Mouse (Mus musculus): ENCODE measurements around the gene Rabep1. TPM values are rescaled to one million over a fixed set of nuclear protein-coding genes. Genes with fewer than 3 reads are reported as not detected.

The Rabep1 gene
- polyA plus RNA-seq, 1 experiment from 2014 or later: 50.3 TPM

DNA sequence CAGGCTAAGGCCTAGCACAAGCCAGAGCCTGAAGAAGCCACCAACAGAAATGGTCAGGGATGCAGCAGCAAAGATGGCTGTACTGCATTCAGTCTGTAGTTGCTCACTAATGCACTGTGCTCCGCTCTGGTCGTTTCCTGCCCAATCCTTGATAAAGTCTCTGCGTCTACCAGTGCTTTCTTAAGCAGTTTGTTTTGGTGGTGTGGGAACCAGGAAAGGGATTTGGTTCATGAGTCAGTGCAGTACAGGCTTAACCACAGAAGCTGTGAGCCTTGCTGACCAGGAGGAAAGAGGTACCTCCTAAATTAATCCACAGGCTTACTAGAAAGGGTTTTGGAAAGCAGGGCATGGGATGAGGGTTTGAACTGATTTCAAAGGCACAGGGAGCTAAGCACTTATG is 36.5 kb upstream of the Rabep1 start:
- H3K9ac ChIP-seq (ENCODE audit: low read length): no peak overlapping the region
- no peak for ATAC-seq
- H3K4me2 ChIP-seq (ENCODE audit: low read length): no peak overlapping the region
- H3K4me1 ChIP-seq (ENCODE audit: control insufficient read depth, insufficient read depth, low read length): no peaks in the 10 kb centered on the region
- H3K4me3 ChIP-seq (ENCODE audit: low read depth, low read length): no peak overlapping the region
- H3K27me3 ChIP-seq (replicated peaks; ENCODE audit: control insufficient read depth, insufficient read depth, low read length): no peaks in the 10 kb centered on the region
- no peak overlapping the region for H3K27ac ChIP-seq (ENCODE audit: low read depth, low read length)
- H3K9me3 ChIP-seq (replicated peaks; ENCODE audit: control insufficient read depth, low read length): no peaks in the 10 kb centered on the region
- WGBS: 76% methylated on average over 3 of the region's 3 CpGs
- no peaks in the 10 kb centered on the region for H3K36me3 ChIP-seq (ENCODE audit: control insufficient read depth, insufficient read depth, low read length)
- no peak for DNase-seq (ENCODE audit: low spot score)

DNA sequence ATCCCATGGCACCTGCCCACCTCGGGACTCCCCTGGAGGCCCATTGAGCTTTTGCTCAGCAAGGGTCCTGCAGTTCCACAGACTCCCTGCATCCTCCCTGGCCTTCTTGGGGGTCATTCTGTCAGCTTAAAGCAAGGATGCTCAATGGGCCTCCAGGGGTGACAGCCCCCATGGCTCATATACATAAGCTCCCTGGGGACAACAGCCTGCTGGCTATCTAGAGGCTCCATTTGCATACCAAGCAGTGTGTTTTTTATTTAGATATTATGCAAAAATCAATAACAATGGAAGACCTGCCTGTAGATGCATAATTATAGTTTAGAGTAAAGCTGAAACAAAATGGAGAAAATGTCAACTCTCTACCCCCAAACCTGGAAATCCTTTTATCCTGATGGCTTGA is 35.6 kb upstream of the Rabep1 start:
- Histone ChIP-seq H3K4me3 (ENCODE audit: low read depth, low read length) (no peak overlapping the region), H3K27ac (ENCODE audit: low read depth, low read length) (no peak overlapping the region), H3K36me3 (ENCODE audit: control insufficient read depth, insufficient read depth, low read length) (no peaks in the 10 kb centered on the region), H3K9ac (ENCODE audit: low read length) (no peak overlapping the region), H3K27me3 (replicated peaks; ENCODE audit: control insufficient read depth, insufficient read depth, low read length) (no peaks in the 10 kb centered on the region), H3K9me3 (replicated peaks; ENCODE audit: control insufficient read depth, low read length) (no peaks in the 10 kb centered on the region), H3K4me1 (ENCODE audit: control insufficient read depth, insufficient read depth, low read length) (no peaks in the 10 kb centered on the region), H3K4me2 (ENCODE audit: low read length) (no peak overlapping the region)
- 18% methylated on average over 1 of the region's 1 CpGs for WGBS
- DNase-seq (ENCODE audit: low spot score): no peak
- no peak for ATAC-seq

- Histone ChIP-seq H3K4me2 (ENCODE audit: low read length) (no peak overlapping the region), H3K9me3 (replicated peaks; ENCODE audit: control insufficient read depth, low read length) (no peaks in the 10 kb centered on the region), H3K27me3 (replicated peaks; ENCODE audit: control insufficient read depth, insufficient read depth, low read length) (no peaks in the 10 kb centered on the region), H3K9ac (ENCODE audit: low read length) (no peak overlapping the region), H3K36me3 (ENCODE audit: control insufficient read depth, insufficient read depth, low read length) (no peaks in the 10 kb centered on the region), H3K4me1 (ENCODE audit: control insufficient read depth, insufficient read depth, low read length) (no peaks in the 10 kb centered on the region), H3K27ac (ENCODE audit: low read depth, low read length) (no peak overlapping the region), H3K4me3 (ENCODE audit: low read depth, low read length) (no peak overlapping the region)
- no peak for DNase-seq (ENCODE audit: low spot score)
- 87% methylated on average over 5 of the region's 5 CpGs for WGBS
- no peak for ATAC-seq
These were observed 33.5 kb upstream of the Rabep1 start for GRCm38 (mm10) chr11:70811041-70811440.

GRCm38 (mm10) chr11:70811471-70812240 is 32.9 kb upstream of the Rabep1 start:
- ATAC-seq: no peak

DNA sequence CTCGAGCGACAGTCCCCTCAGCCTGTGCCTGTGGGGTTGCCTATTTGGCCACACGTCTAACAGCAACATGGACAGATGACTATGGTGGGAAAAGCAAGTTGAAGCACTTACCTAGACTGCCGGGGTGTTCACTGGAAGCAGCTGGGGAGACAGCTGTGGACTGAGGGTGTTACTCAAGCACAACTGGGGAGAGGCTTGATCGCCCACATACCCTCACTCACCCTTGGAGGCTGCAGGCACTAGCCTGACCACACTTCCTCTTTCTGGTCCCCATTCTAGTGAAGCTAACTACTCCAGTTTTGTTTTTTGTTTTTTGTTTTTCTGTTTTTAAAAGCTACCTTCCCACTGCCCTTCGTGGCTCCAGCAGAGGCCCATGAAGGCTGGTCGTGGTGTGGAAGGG is 32.2 kb upstream of the Rabep1 start, which contains the start of gene Scimp:
Gene Scimp (minus strand): TSS at position 222 of the 400 bp plus-strand sequence.
- H3K4me1 ChIP-seq (ENCODE audit: control insufficient read depth, insufficient read depth, low read length): no peaks in the 10 kb centered on the region
- no peak within 1 kb of the TSS for H3K27ac ChIP-seq (ENCODE audit: low read depth, low read length)
- 85% methylated on average over 7 of the region's 7 CpGs for WGBS
- H3K9ac ChIP-seq (ENCODE audit: low read length): no peak within 1 kb of the TSS
- H3K4me2 ChIP-seq (ENCODE audit: low read length): no peak within 1 kb of the TSS
- H3K36me3 ChIP-seq (ENCODE audit: control insufficient read depth, insufficient read depth, low read length): no peaks in the 10 kb centered on the region
- H3K4me3 ChIP-seq (ENCODE audit: low read depth, low read length): no peak within 1 kb of the TSS
- no peaks in the 10 kb centered on the region for H3K9me3 ChIP-seq (replicated peaks; ENCODE audit: control insufficient read depth, low read length)
- DNase-seq (ENCODE audit: low spot score) (no peak), ATAC-seq (no peak)
- no peaks in the 10 kb centered on the region for H3K27me3 ChIP-seq (replicated peaks; ENCODE audit: control insufficient read depth, insufficient read depth, low read length)

More at GRCm38 (mm10) chr11:70811471-70812240, 32.9 kb upstream of the Rabep1 start:
- H3K27me3 ChIP-seq (replicated peaks; ENCODE audit: control insufficient read depth, insufficient read depth, low read length): no peaks in the 10 kb centered on the region
- peak; percentile 15 for DNase-seq (ENCODE audit: low spot score)
- H3K27ac ChIP-seq (ENCODE audit: low read depth, low read length): no peak overlapping the region
- 69% methylated on average over 13 of the region's 13 CpGs for WGBS
- H3K4me1 ChIP-seq (ENCODE audit: control insufficient read depth, insufficient read depth, low read length): no peaks in the 10 kb centered on the region
- H3K36me3 ChIP-seq (ENCODE audit: control insufficient read depth, insufficient read depth, low read length): no peaks in the 10 kb centered on the region
- no peak overlapping the region for H3K9ac ChIP-seq (ENCODE audit: low read length)
- no peak overlapping the region for H3K4me2 ChIP-seq (ENCODE audit: low read length)
- no peaks in the 10 kb centered on the region for H3K9me3 ChIP-seq (replicated peaks; ENCODE audit: control insufficient read depth, low read length)
- no peak overlapping the region for H3K4me3 ChIP-seq (ENCODE audit: low read depth, low read length)

- Histone ChIP-seq H3K9ac (ENCODE audit: low read length) (no peak overlapping the region), H3K4me3 (ENCODE audit: low read depth, low read length) (no peak overlapping the region), H3K4me2 (ENCODE audit: low read length) (no peak overlapping the region), H3K27me3 (replicated peaks; ENCODE audit: control insufficient read depth, insufficient read depth, low read length) (no peaks in the 10 kb centered on the region), H3K4me1 (ENCODE audit: control insufficient read depth, insufficient read depth, low read length) (no peaks in the 10 kb centered on the region), H3K36me3 (ENCODE audit: control insufficient read depth, insufficient read depth, low read length) (no peaks in the 10 kb centered on the region), H3K27ac (ENCODE audit: low read depth, low read length) (no peak overlapping the region), H3K9me3 (replicated peaks; ENCODE audit: control insufficient read depth, low read length) (no peaks in the 10 kb centered on the region)
- WGBS: 86% methylated on average over 8 of the region's 8 CpGs
- DNase-seq (ENCODE audit: low spot score) (no peak), ATAC-seq (no peak)
These were observed 29.5 kb upstream of the Rabep1 start for GRCm38 (mm10) chr11:70815071-70815470.

- no peaks in the 10 kb centered on the region for H3K36me3 ChIP-seq (ENCODE audit: control insufficient read depth, insufficient read depth, low read length)
- no peaks in the 10 kb centered on the region for H3K27me3 ChIP-seq (replicated peaks; ENCODE audit: control insufficient read depth, insufficient read depth, low read length)
- no peak overlapping the region for H3K27ac ChIP-seq (ENCODE audit: low read depth, low read length)
- no peak overlapping the region for H3K4me3 ChIP-seq (ENCODE audit: low read depth, low read length)
- WGBS: 26% methylated on average over 6 of the region's 6 CpGs
- ATAC-seq (no peak), DNase-seq (ENCODE audit: low spot score) (peak; percentile 80)
- no peaks in the 10 kb centered on the region for H3K4me1 ChIP-seq (ENCODE audit: control insufficient read depth, insufficient read depth, low read length)
- H3K9me3 ChIP-seq (replicated peaks; ENCODE audit: control insufficient read depth, low read length): no peaks in the 10 kb centered on the region
- no peak overlapping the region for H3K4me2 ChIP-seq (ENCODE audit: low read length)
- no peak overlapping the region for H3K9ac ChIP-seq (ENCODE audit: low read length)
These were observed 29.0 kb upstream of the Rabep1 start for GRCm38 (mm10) chr11:70815498-70816078.

GRCm38 (mm10) chr11:70816770-70817169 is 27.8 kb upstream of the Rabep1 start:
- no peak for ATAC-seq
- Histone ChIP-seq H3K27ac (ENCODE audit: low read depth, low read length) (no peak overlapping the region), H3K4me3 (ENCODE audit: low read depth, low read length) (no peak overlapping the region), H3K4me2 (ENCODE audit: low read length) (no peak overlapping the region), H3K9me3 (replicated peaks; ENCODE audit: control insufficient read depth, low read length) (no peaks in the 10 kb centered on the region), H3K9ac (ENCODE audit: low read length) (no peak overlapping the region), H3K4me1 (ENCODE audit: control insufficient read depth, insufficient read depth, low read length) (no peaks in the 10 kb centered on the region), H3K27me3 (replicated peaks; ENCODE audit: control insufficient read depth, insufficient read depth, low read length) (no peaks in the 10 kb centered on the region), H3K36me3 (ENCODE audit: control insufficient read depth, insufficient read depth, low read length) (no peaks in the 10 kb centered on the region)
- no peak for DNase-seq (ENCODE audit: low spot score)
- WGBS: 75% methylated on average over 4 of the region's 4 CpGs

GRCm38 (mm10) chr11:70820120-70820519 is 24.5 kb upstream of the Rabep1 start:
- Histone ChIP-seq H3K9me3 (replicated peaks; ENCODE audit: control insufficient read depth, low read length) (no peaks in the 10 kb centered on the region), H3K36me3 (ENCODE audit: control insufficient read depth, insufficient read depth, low read length) (no peaks in the 10 kb centered on the region)

More at GRCm38 (mm10) chr11:70820120-70820519, 24.5 kb upstream of the Rabep1 start:
- no peaks in the 10 kb centered on the region for H3K4me1 ChIP-seq (ENCODE audit: control insufficient read depth, insufficient read depth, low read length)
- H3K4me2 ChIP-seq (ENCODE audit: low read length): no peak overlapping the region
- no peak overlapping the region for H3K4me3 ChIP-seq (ENCODE audit: low read depth, low read length)
- no peak overlapping the region for H3K27ac ChIP-seq (ENCODE audit: low read depth, low read length)
- ATAC-seq: no peak
- no peak overlapping the region for H3K9ac ChIP-seq (ENCODE audit: low read length)
- 81% methylated on average over 8 of the region's 8 CpGs for WGBS
- no peaks in the 10 kb centered on the region for H3K27me3 ChIP-seq (replicated peaks; ENCODE audit: control insufficient read depth, insufficient read depth, low read length)
- DNase-seq (ENCODE audit: low spot score): no peak

Data from forebrain, embryonic 14.5 days (tissue).